Mouse (Mus musculus) lung, postnatal 0 days (tissue): ENCODE measurements around the gene Rfc2. TPM values are rescaled to one million over a fixed set of nuclear protein-coding genes. Genes with fewer than 3 reads are reported as not detected.

Experiments
- ATAC-seq: fragments of 200-750 bp; cut with Nextera tagmentation; 2 replicates; pipeline ENCODE4 v1.8.0; 2017; ENCODE audit warnings: moderate library complexity
- DNase-seq: peaks from one replicate; pipeline ENCODE4 v3.0.0-alpha.2; 2016; ENCODE audit warnings: low spot score
- H3K27ac ChIP-seq: fragments of 300-500 bp; sonication (generic); 2 replicates; pipeline ENCODE4 v1.5.1; 2014; ENCODE audit warnings: antibody characterized with exemption, mild to moderate bottlenecking, low read length, mixed read lengths
- H3K27me3 ChIP-seq: fragments of 300-500 bp; sonication (generic); replicated peaks from 2 replicates; pipeline ENCODE4 v1.6.1; 2014; ENCODE audit warnings: low read length, mixed read lengths; ENCODE audit not compliant: insufficient read depth
- H3K36me3 ChIP-seq: fragments of 300-500 bp; sonication (generic); 2 replicates; pipeline ENCODE4 v1.6.1; 2014; ENCODE audit warnings: low read length, mixed read lengths; ENCODE audit not compliant: insufficient read depth
- H3K4me1 ChIP-seq: fragments of 300-500 bp; sonication (generic); 2 replicates; pipeline ENCODE4 v1.6.1; 2014; ENCODE audit warnings: antibody characterized with exemption, low read depth, low read length, mixed read lengths; ENCODE audit not compliant: insufficient read depth
- H3K4me2 ChIP-seq: fragments of 300-500 bp; sonication (generic); replicated peaks from 2 replicates; pipeline ENCODE4 v1.6.1; 2014; ENCODE audit warnings: low read depth, mild to moderate bottlenecking, low read length, moderate library complexity, mixed read lengths
- H3K4me3 ChIP-seq: fragments of 300-500 bp; sonication (generic); 2 replicates; pipeline ENCODE4 v1.5.1; 2014; ENCODE audit warnings: low read depth, low read length
- H3K9ac ChIP-seq: fragments of 300-500 bp; sonication (generic); replicated peaks from 2 replicates; pipeline ENCODE4 v1.6.1; 2014; ENCODE audit warnings: low read depth, mild to moderate bottlenecking
- H3K9me3 ChIP-seq: fragments of 300-500 bp; sonication (generic); 2 replicates; pipeline ENCODE4 v1.6.1; 2016; ENCODE audit warnings: low read length, mixed read lengths
- CTCF ChIP-seq: IDR thresholded peaks from 2 replicates; pipeline ENCODE4 v1.5.1; 2016; ENCODE audit warnings: antibody characterized with exemption, mild to moderate bottlenecking
- EP300 ChIP-seq: IDR thresholded peaks from 2 replicates; pipeline ENCODE4 v1.6.1; 2016; ENCODE audit warnings: antibody characterized with exemption, mild to moderate bottlenecking, control low read depth
- WGBS: fragments of 180-500 bp; shearing (Covaris S2); extraction: QIAGEN DNeasy Blood & Tissue Kit; methylation state at CpG from one replicate; pipeline ENCODE4 v1.1.7; 2014; 5-methylcytosine and 5-hydroxymethylcytosine counted together
- polyA plus RNA-seq: library from polyadenylated mRNA; unstranded; fragments of >200 nt; fragmentation: Nextera tagmentation; extraction: Ambion mirVana; gene quantifications from 2 replicates; pipeline ENCODE4 v1.2.1, GENCODE M21; 2015

Gene Rfc2
- polyA plus RNA-seq, 1 experiment from 2014 or later, result 84.4 TPM

DNA sequence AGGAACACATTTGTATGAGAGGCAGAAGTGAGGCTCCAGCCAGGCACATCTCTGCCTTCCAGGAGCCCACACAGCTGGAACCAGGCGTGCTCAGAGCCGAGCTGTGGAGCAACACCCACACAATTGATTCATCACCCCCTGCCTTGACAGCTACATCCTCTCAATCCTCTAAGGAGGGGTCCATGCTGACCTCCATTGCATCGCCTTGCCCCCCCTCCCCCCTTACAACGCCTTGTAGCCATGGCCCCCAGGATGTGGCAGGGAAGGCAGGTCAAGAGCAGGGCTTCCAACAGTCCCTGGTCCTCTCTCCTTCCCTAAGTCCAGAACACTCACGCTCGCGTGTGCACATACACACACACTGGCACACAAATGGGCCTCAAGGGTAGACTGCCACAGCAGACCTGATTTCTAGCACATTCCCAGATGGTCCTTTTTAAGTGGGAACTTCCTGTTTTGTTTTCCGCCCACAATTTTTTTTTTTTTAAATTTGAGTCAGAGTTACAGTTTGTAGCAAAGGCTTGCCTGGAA, 12.1 kb upstream of the Rfc2 start:
- peak overlapping the region; percentile 64 for H3K27ac ChIP-seq
- no peak overlapping the region for H3K9ac ChIP-seq
- H3K27me3 ChIP-seq, result no peaks in the 10 kb centered on the region
- no peaks in the 10 kb centered on the region for H3K9me3 ChIP-seq
- H3K4me1 ChIP-seq, result no peaks in the 10 kb centered on the region
- H3K4me3 ChIP-seq, result no peak overlapping the region
- peak; percentile 40 for DNase-seq
- no peak for TF ChIP-seq CTCF
- TF ChIP-seq EP300, result no peak
- WGBS, result 44% methylated on average over 8 of the region's 8 CpGs
- H3K4me2 ChIP-seq, result no peak overlapping the region
- no peaks in the 10 kb centered on the region for H3K36me3 ChIP-seq
- ATAC-seq, result peak; percentile 55

DNA sequence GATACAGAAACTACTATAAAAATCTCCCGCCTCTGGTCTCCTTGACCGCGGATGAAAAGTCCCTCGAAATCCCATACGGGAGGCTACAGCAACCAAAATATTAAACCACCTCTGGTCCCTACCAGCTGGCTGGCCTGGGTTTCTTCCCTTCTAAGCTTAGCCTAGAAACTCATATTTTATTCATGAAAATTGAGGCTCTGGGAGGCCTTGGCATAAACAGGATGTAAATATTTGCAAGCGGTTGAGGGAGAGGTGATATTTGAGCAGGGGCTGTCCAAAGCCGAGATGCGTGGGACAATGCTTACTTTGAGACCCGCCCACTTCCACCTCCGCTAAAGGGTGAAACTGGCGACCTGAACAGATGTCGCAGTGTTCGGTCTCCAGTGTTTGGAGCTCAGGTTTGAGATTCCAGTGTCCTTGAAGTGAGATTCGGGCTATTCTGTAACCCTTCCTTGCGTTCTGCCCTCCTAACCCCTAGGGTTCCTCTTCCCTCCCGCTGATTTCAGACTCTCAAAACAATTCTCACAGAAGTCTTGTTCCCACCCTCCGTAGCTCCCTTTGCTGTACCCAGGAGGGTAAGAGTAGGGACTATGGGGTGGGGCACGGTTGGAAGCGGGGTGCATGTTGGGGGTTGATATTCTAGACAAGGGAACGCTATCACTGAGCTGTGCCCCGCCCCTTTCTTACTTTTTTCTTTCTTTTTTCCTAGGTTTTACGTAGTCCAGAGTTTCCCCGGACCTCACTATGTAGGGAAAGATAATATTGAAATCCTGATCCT, 9.2 kb upstream of the Rfc2 start:
- DNase-seq (peak; percentile 91), ATAC-seq (peak; percentile 77)
- Histone ChIP-seq H3K9me3 (no peaks in the 10 kb centered on the region), H3K27ac (peak overlapping the region; percentile 83), H3K36me3 (no peaks in the 10 kb centered on the region), H3K4me3 (peak overlapping the region; percentile 47), H3K4me1 (no peaks in the 10 kb centered on the region), H3K4me2 (peak overlapping the region; percentile 85), H3K9ac (peak overlapping the region; percentile 30), H3K27me3 (no peaks in the 10 kb centered on the region)
- TF ChIP-seq CTCF, result no peak
- peak; percentile 70; the same call in 1 of the 2 replicates for TF ChIP-seq EP300
- under 1% methylated on average over 23 of the region's 23 CpGs for WGBS

DNA sequence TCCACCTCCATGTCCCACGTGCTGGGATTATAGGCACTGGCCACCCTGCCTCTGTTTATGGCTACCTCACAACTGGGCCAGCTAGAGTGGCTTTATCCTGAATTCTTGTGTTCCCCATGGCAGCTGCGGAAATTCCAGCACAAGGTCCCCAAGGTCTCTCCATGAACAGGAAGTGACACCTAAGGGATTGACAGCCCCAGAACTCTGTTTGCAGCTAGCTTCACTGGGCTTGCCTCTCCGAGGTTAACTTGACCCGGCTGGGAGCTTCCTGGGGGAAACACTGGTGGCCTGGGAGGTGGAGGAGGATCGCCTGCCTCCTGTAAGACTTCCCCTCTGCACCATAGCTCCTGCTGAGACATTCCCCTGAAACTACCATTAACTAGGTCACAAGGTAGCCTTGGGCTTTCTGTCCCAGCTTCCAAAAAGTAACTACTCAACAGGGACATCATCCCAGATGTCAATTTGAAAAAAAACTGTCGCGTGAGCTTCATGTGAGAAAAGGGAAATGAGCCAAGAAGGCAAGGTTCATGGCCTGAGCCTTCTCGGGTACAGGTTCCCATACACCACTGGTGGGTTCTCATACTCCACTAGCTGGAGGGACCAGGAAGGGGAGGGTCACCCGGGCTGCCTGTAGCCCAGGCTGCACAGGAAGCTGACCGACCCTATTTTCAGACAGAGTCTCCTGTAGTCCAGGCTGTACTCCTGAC, 8.5 kb upstream of the Rfc2 start:
- TF ChIP-seq EP300 (no peak), CTCF (no peak)
- H3K4me1 ChIP-seq, result no peaks in the 10 kb centered on the region
- peak overlapping the region; percentile 47 for H3K4me3 ChIP-seq
- peak overlapping the region; percentile 85 for H3K4me2 ChIP-seq
- no peaks in the 10 kb centered on the region for H3K27me3 ChIP-seq
- 26% methylated on average over 10 of the region's 10 CpGs for WGBS
- peak overlapping the region; percentile 30; the same call in 1 of the 2 replicates for H3K9ac ChIP-seq
- DNase-seq (peak; percentile 55), ATAC-seq (peak; percentile 33)
- H3K36me3 ChIP-seq, result no peaks in the 10 kb centered on the region
- peak overlapping the region; percentile 83 for H3K27ac ChIP-seq
- no peaks in the 10 kb centered on the region for H3K9me3 ChIP-seq

DNA sequence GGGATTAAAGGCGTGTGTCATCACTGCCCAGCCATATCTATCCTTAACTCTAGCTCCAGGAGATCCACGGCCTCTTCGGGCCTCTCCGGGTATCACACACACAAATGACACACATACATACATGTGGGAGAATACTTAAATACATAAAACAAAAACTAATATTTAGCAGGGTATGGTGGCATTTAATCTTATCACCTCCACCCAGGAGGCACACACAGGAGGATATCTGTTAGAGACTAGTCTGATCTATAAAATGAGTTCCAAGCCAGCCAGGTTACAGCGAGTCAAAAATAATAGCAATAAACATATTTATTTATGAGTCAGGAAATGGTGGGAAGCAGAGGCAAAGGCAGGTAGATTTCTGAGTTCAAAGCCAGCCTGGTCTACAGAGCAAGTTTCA, 5.3 kb upstream of the Rfc2 start:
- Histone ChIP-seq H3K27ac (no peak overlapping the region), H3K4me2 (no peak overlapping the region), H3K4me3 (no peak overlapping the region), H3K36me3 (no peaks in the 10 kb centered on the region), H3K27me3 (no peaks in the 10 kb centered on the region), H3K9me3 (no peaks in the 10 kb centered on the region), H3K9ac (no peak overlapping the region), H3K4me1 (no peaks in the 10 kb centered on the region)
- no peak for TF ChIP-seq EP300
- TF ChIP-seq CTCF, result no peak
- WGBS, result 94% methylated on average over 5 of the region's 5 CpGs
- no peak for ATAC-seq
- DNase-seq, result no peak

DNA sequence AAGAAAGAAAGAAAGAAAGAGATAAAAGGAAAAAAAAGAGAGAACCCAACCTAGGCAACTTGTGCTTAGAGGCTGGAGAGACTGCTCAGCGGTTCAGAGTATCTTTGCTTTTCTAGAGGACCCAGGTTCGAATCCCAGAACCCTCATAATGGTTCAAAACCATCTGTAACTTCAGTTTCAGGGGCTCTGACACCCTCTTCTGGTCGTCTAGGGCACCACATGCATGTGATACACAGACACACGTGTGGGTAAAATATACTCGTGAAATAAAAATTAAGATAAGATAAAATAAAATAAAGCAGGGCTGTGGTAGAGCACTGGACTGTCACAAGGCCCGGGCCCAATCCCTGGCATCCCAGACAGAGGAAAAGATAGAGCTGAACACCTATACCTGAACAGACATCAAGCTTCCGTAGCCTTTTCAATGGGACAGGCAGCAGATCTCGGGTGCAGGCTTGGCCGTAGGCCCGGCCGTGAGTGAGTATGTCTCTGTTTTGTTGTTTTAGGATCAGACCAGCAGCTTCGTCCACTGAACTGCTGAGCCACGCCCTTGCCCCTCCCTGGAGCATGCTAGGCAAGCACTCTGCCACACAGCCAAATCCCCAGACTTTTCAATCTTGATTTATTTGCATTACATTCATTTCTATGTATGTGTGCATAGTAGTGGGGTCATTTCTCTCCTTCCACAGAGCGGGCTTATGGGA, 4.5 kb upstream of the Rfc2 start:
- Histone ChIP-seq H3K9me3 (no peaks in the 10 kb centered on the region), H3K4me2 (no peak overlapping the region), H3K9ac (no peak overlapping the region), H3K4me3 (no peak overlapping the region), H3K27me3 (no peaks in the 10 kb centered on the region), H3K4me1 (no peaks in the 10 kb centered on the region), H3K36me3 (no peaks in the 10 kb centered on the region), H3K27ac (no peak overlapping the region)
- 71% methylated on average over 14 of the region's 14 CpGs for WGBS
- DNase-seq (no peak), ATAC-seq (no peak)
- TF ChIP-seq EP300 (no peak), CTCF (no peak)

DNA sequence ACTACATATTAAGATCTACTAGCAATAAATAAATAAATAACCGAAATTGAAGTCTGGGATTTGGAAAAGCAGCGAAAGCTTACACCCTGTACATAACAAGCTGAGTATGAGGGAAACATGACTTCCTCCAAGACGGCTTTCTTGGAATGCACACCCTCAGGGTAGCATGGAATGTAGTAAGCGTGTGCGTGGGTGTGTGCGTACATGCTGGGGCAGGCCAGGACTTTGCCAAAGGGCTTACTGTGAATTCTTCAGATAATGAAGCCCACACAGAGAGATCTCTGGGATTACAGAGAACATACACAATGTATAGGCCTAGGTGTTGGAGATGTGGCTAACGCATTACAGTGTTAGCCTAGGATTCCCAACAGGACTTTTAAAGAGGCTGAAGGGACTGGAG, 3.6 kb upstream of the Rfc2 start:
- H3K9me3 ChIP-seq, result no peaks in the 10 kb centered on the region
- H3K4me2 ChIP-seq, result no peak overlapping the region
- no peak overlapping the region for H3K9ac ChIP-seq
- no peaks in the 10 kb centered on the region for H3K4me1 ChIP-seq
- no peak overlapping the region for H3K27ac ChIP-seq
- no peaks in the 10 kb centered on the region for H3K27me3 ChIP-seq
- peak; percentile 32 for DNase-seq
- H3K4me3 ChIP-seq, result no peak overlapping the region
- TF ChIP-seq CTCF (no peak), EP300 (no peak)
- ATAC-seq, result peak; percentile 62
- no peaks in the 10 kb centered on the region for H3K36me3 ChIP-seq
- 63% methylated on average over 7 of the region's 7 CpGs for WGBS
